Mouse (Mus musculus) adrenal gland, postnatal 25 days (tissue): ENCODE measurements around the gene Gm29797. TPM values are rescaled to one million over a fixed set of nuclear protein-coding genes. Genes with fewer than 3 reads are reported as not detected.

ENCODE experiments used
- DNase-seq: peaks from one replicate; pipeline ENCODE4 v3.0.0; 2021; ENCODE audit warnings: mixed read lengths
- total RNA-seq: library from RNA; stranded (reverse); gene quantifications from 2 replicates; pipeline ENCODE4 v1.2.3, GENCODE M21; 2021

Gm29797 gene
- total RNA-seq, 1 experiment from 2014 or later, result not detected

DNA sequence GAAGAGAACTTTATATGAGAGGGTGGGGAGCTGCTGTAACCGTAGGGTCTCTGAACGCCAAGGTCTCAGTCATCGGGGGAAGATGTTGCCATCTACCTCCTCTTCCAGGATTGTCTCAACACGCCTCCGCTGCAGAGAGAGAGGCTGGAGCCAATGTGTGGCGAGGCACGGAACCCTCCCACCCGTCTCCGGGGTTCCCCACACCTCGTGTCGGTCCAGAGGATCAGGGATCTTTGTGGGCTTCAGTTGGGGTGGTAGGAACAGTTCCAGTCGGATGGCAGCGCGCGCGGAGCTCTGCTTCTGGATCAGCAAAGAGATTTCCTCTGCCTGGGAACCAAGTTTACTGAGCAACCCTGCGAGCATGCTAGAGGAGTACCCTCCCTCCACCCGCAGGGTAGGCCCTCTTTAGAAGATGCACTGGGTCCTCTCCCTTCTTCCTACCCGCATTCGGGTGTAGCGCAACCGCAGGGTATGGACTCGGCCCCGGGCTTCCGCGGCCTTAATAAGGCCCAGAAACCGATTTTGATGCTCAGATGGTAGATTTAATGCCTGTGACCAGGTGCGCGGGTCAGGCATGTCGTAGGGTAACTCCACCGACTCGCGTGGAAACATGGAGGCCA lies 40.1 kb downstream of the Gm29797 start:
- DNase-seq, result no peak

DNA sequence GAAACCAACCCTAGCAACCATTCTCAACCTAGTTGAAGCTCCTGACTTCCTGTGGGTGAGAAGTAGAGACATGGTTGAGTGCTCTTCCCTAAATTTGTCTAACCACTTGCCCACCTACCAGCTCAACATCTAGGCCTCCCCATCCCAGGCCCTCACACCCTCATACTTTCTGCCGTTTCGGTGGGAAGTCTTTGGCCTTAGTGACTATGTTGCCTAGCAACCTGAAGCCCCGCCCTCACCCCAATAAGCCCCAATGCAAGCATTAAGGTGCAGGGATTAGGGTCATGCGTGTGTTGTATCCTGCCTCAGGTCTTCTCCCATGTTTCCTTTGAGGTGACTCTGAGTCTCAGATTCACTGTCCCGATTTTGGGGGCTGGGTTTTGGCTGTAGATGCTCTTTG lies 41.4 kb downstream of the Gm29797 start, which contains the start of gene Lkaaear1:
TSS of gene Lkaaear1 (minus strand) at position 202 of the 400 bp plus-strand sequence.
- DNase-seq, result no peak

- DNase-seq, result no peak
Measured at GRCm38 (mm10) chr2:181706668-181707067, 49.8 kb downstream of the Gm29797 start.

Other genes starting within 250 kb of the Gm29797 start
- 14.6 and 20.8 TPM in 2 replicates for gene Zbtb46, start 197.6 kb upstream of the Gm29797 start, total RNA-seq
- not detected in 2 replicates for gene Abhd16b, start 163.8 kb upstream of the Gm29797 start, total RNA-seq
- gene Tpd52l2, start 159.9 kb upstream of the Gm29797 start, total RNA-seq, result 118 and 121 TPM in 2 replicates
- 81.9 and 101 TPM in 2 replicates for gene Dnajc5, start 136.5 kb upstream of the Gm29797 start, total RNA-seq
- 94.2 and 128 TPM in 2 replicates for gene Uckl1, start 72.1 kb upstream of the Gm29797 start, total RNA-seq
- gene Prpf6, start 65.2 kb upstream of the Gm29797 start, total RNA-seq, result 57.7 and 73.7 TPM in 2 replicates
- 56.6 and 81.6 TPM in 2 replicates for gene Zfp512b, start 64.2 kb upstream of the Gm29797 start, total RNA-seq
- gene Samd10, start 57.8 kb upstream of the Gm29797 start, total RNA-seq, result 19.3 and 26.4 TPM in 2 replicates
- gene Sox18, start 14.6 kb downstream of the Gm29797 start, total RNA-seq, result 39.0 and 40.4 TPM in 2 replicates
- gene Tcea2, start 23.3 kb downstream of the Gm29797 start, total RNA-seq, result 11.6 and 14.7 TPM in 2 replicates
- gene Rgs19, start 36.9 kb downstream of the Gm29797 start, total RNA-seq, result 20.3 and 31.7 TPM in 2 replicates
- gene Lkaaear1, start 41.4 kb downstream of the Gm29797 start, total RNA-seq, result not detected in 2 replicates
- 1.6 and 1.9 TPM in 2 replicates for gene Oprl1, start 58.0 kb downstream of the Gm29797 start, total RNA-seq
- gene Myt1, start 106.3 kb downstream of the Gm29797 start, total RNA-seq, result 1.9 and 6.6 TPM in 2 replicates
- gene Pcmtd2, start 180.8 kb downstream of the Gm29797 start, total RNA-seq, result 57.3 and 90.5 TPM in 2 replicates
- gene Polr3k, start 207.3 kb downstream of the Gm29797 start, total RNA-seq, result 16.0 and 19.8 TPM in 2 replicates